Mouse (Mus musculus) lung, adult 2 months (tissue): ENCODE data around the gene Atl3.

ENCODE experiments used
- CTCF ChIP-seq: fragments of 200-500 bp; IDR thresholded peaks from 2 replicates; pipeline ENCODE4 v1.5.1; 2011; ENCODE audit warnings: mild to moderate bottlenecking, low read length, control low read depth; ENCODE audit not compliant: insufficient read depth
- POLR2A ChIP-seq: fragments of 200-500 bp; IDR thresholded peaks from 2 replicates; pipeline ENCODE4 v1.6.1; 2011; ENCODE audit warnings: low read depth, mild to moderate bottlenecking, control low read depth, low read length, borderline replicate concordance; ENCODE audit errors: extremely low read depth

GRCm38 (mm10) chr19:7583101-7583500 is 89.3 kb downstream of the Atl3 start:
- TF ChIP-seq POLR2A, result no peak
- no peak for TF ChIP-seq CTCF
